Mouse (Mus musculus) frontal cortex, postnatal 25 days (tissue): Measurements from ENCODE around the gene Snf8.

Experiments
- DNase-seq, 2 experiments: peaks; one replicate each; pipeline ENCODE4 v3.0.0; 2022; ENCODE audit warnings: low spot score in 2 of 2

The Snf8 gene

GRCm38 (mm10) chr11:96074351-96075176 is 39.9 kb downstream of the Snf8 start:
- peak in 1 of 2 experiments; percentile 5 for DNase-seq

- DNase-seq = no peak
These were observed 40.5 kb downstream of the Snf8 start for GRCm38 (mm10) chr11:96075177-96075508.

- peak; percentile 94 to 98 for DNase-seq
These were observed 41.0 kb downstream of the Snf8 start, which contains the start of gene Atp5g1 for GRCm38 (mm10) chr11:96075509-96076220. Gene Atp5g1 (minus strand): TSS chr11:96075670.

- DNase-seq = no peak
These were observed 41.8 kb downstream of the Snf8 start for GRCm38 (mm10) chr11:96076221-96077105.

- DNase-seq = no peak
These were observed 46.1 kb downstream of the Snf8 start for GRCm38 (mm10) chr11:96080736-96081135.

GRCm38 (mm10) chr11:96082682-96083081 is 48.0 kb downstream of the Snf8 start:
- DNase-seq = no peak

- no peak for DNase-seq
These were observed 53.3 kb downstream of the Snf8 start for GRCm38 (mm10) chr11:96087981-96088380.

GRCm38 (mm10) chr11:96091073-96091472 is 56.4 kb downstream of the Snf8 start:
- DNase-seq = no peak

GRCm38 (mm10) chr11:96092674-96093291 is 58.1 kb downstream of the Snf8 start:
- no peak for DNase-seq

GRCm38 (mm10) chr11:96093361-96093760 is 58.7 kb downstream of the Snf8 start:
- DNase-seq = peak in 1 of 2 experiments; percentile 16
